Mouse (Mus musculus) testis, adult 2 months (tissue): ENCODE data around the gene Thbs3. TPM values are rescaled to one million over a fixed set of nuclear protein-coding genes. Genes with fewer than 3 reads are reported as not detected.

ENCODE experiments used
- H3K27ac ChIP-seq: fragments of 200-500 bp; 2 replicates; pipeline ENCODE4 v1.5.1; 2012; ENCODE audit warnings: low read depth, low read length; ENCODE audit not compliant: control insufficient read depth, insufficient read depth
- H3K27me3 ChIP-seq: fragments of 200-500 bp; 2 replicates; pipeline ENCODE4 v1.6.1; 2012; ENCODE audit warnings: mild to moderate bottlenecking, low read length, moderate library complexity; ENCODE audit not compliant: control insufficient read depth, insufficient read depth
- H3K36me3 ChIP-seq: fragments of 200-500 bp; 2 replicates; pipeline ENCODE4 v1.6.1; 2012; ENCODE audit warnings: mild to moderate bottlenecking, low read length; ENCODE audit not compliant: control insufficient read depth, insufficient read depth
- H3K4me1 ChIP-seq: fragments of 200-500 bp; 2 replicates; pipeline ENCODE4 v1.6.1; 2012; ENCODE audit warnings: low read length; ENCODE audit not compliant: control insufficient read depth, insufficient read depth
- H3K4me3 ChIP-seq: fragments of 200-500 bp; 2 replicates; pipeline ENCODE4 v1.5.1; 2012; ENCODE audit warnings: low read depth, mild to moderate bottlenecking, low read length, moderate library complexity, mixed read lengths; ENCODE audit not compliant: control insufficient read depth
- CTCF ChIP-seq: fragments of 200-500 bp; IDR thresholded peaks from 2 replicates; pipeline ENCODE4 v1.5.1; 2012; ENCODE audit warnings: low read depth, mild to moderate bottlenecking, inconsistent platforms, low read length, moderate library complexity; ENCODE audit not compliant: control insufficient read depth, insufficient read depth, insufficient replicate concordance
- POLR2A ChIP-seq: fragments of 200-500 bp; IDR thresholded peaks from 2 replicates; pipeline ENCODE4 v1.6.1; 2012; ENCODE audit warnings: low read depth, mild to moderate bottlenecking, inconsistent platforms, low read length, moderate library complexity; ENCODE audit not compliant: control insufficient read depth
- polyA plus RNA-seq: library from polyadenylated mRNA; depleted of rRNA; stranded (reverse); fragments of >200 nt; gene quantifications from 2 replicates; pipeline ENCODE4 v1.2.3, GENCODE M21; 2012

Gene Thbs3
- polyA plus RNA-seq, 1 experiment = 73.2 TPM

GRCm38 (mm10) chr3:89254994-89255393 lies 40.0 kb downstream of the Thbs3 start:
- Histone ChIP-seq H3K4me1 (peaks cover 3% of the 10 kb centered on the region; the same call in 1 of the 2 replicates), H3K27me3 (no peaks in the 10 kb centered on the region), H3K36me3 (no peaks in the 10 kb centered on the region), H3K27ac (no peak overlapping the region), H3K4me3 (no peak overlapping the region)
- TF ChIP-seq CTCF (no peak), POLR2A (no peak)

- no peak for TF ChIP-seq POLR2A
- TF ChIP-seq CTCF = no peak
- Histone ChIP-seq H3K4me1 (peaks cover 3% of the 10 kb centered on the region; the same call in 1 of the 2 replicates), H3K4me3 (no peak overlapping the region), H3K27me3 (no peaks in the 10 kb centered on the region), H3K27ac (no peak overlapping the region), H3K36me3 (no peaks in the 10 kb centered on the region)
These were observed 41.2 kb downstream of the Thbs3 start for GRCm38 (mm10) chr3:89256177-89256576.

GRCm38 (mm10) chr3:89259076-89259475 lies 44.1 kb downstream of the Thbs3 start, which contains the start of gene Dpm3:
TSS of gene Dpm3 (plus strand) at chr3:89259358.
- no peak for TF ChIP-seq CTCF
- TF ChIP-seq POLR2A = no peak
- Histone ChIP-seq H3K4me3 (no peak within 1 kb of the TSS), H3K36me3 (no peaks in the 10 kb centered on the region), H3K4me1 (no peaks in the 10 kb centered on the region), H3K27me3 (no peaks in the 10 kb centered on the region), H3K27ac (no peak within 1 kb of the TSS)

- Histone ChIP-seq H3K4me1 (no peaks in the 10 kb centered on the region), H3K4me3 (no peak overlapping the region), H3K27me3 (no peaks in the 10 kb centered on the region), H3K27ac (no peak overlapping the region), H3K36me3 (no peaks in the 10 kb centered on the region)
- TF ChIP-seq CTCF = no peak
- TF ChIP-seq POLR2A = no peak
These were observed 45.2 kb downstream of the Thbs3 start for GRCm38 (mm10) chr3:89260211-89260610.

GRCm38 (mm10) chr3:89262417-89262816 lies 47.4 kb downstream of the Thbs3 start:
- Histone ChIP-seq H3K27ac (no peak overlapping the region), H3K4me3 (no peak overlapping the region), H3K27me3 (no peaks in the 10 kb centered on the region), H3K4me1 (peaks cover 6% of the 10 kb centered on the region), H3K36me3 (no peaks in the 10 kb centered on the region)
- TF ChIP-seq CTCF (no peak), POLR2A (no peak)

GRCm38 (mm10) chr3:89266439-89266893 lies 51.5 kb downstream of the Thbs3 start:
- TF ChIP-seq CTCF (no peak), POLR2A (peak; percentile 92)
- H3K4me3 ChIP-seq = peak overlapping the region; percentile 88
- peak overlapping the region; percentile 55 for H3K27ac ChIP-seq
- peaks cover 15% of the 10 kb centered on the region for H3K4me1 ChIP-seq
- no peaks in the 10 kb centered on the region for H3K27me3 ChIP-seq
- no peaks in the 10 kb centered on the region for H3K36me3 ChIP-seq

GRCm38 (mm10) chr3:89268916-89269315 lies 53.9 kb downstream of the Thbs3 start:
- TF ChIP-seq POLR2A = no peak
- H3K4me1 ChIP-seq = peaks cover 15% of the 10 kb centered on the region

GRCm38 (mm10) chr3:89270051-89270755 lies 55.2 kb downstream of the Thbs3 start, which contains the start of gene Slc50a1:
TSS of gene Slc50a1 (minus strand) at chr3:89270570.
- no peak for TF ChIP-seq CTCF
- peak; percentile 20; the same call in 1 of the 2 replicates for TF ChIP-seq POLR2A
- Histone ChIP-seq H3K27ac (no peak within 1 kb of the TSS), H3K4me1 (peaks cover 15% of the 10 kb centered on the region)

More at GRCm38 (mm10) chr3:89268916-89269315, 53.9 kb downstream of the Thbs3 start:
- Histone ChIP-seq H3K27me3 (no peaks in the 10 kb centered on the region), H3K4me3 (no peak overlapping the region), H3K27ac (no peak overlapping the region), H3K36me3 (no peaks in the 10 kb centered on the region)

More at GRCm38 (mm10) chr3:89270051-89270755, 55.2 kb downstream of the Thbs3 start, which contains the start of gene Slc50a1:
- Histone ChIP-seq H3K4me3 (peak within 1 kb of the TSS; percentile 60), H3K27me3 (no peaks in the 10 kb centered on the region), H3K36me3 (no peaks in the 10 kb centered on the region)
